Mouse (Mus musculus): ENCODE measurements around the gene Rtn3. TPM values are rescaled to one million over a fixed set of nuclear protein-coding genes. Genes with fewer than 3 reads are reported as not detected.

Gene Rtn3
- polyA plus RNA-seq, 1 experiment from 2014 or later: 122 TPM

- Histone ChIP-seq H3K27ac (ENCODE audit: low read length) (no peak overlapping the region), H3K27me3 (replicated peaks; ENCODE audit: insufficient read depth, low read length) (no peaks in the 10 kb centered on the region), H3K4me3 (ENCODE audit: low read depth, low read length) (no peak overlapping the region), H3K4me1 (ENCODE audit: insufficient read depth, low read depth, low read length) (no peaks in the 10 kb centered on the region), H3K4me2 (replicated peaks; ENCODE audit: low read depth, low read length) (no peak overlapping the region), H3K9ac (replicated peaks; ENCODE audit: low read depth) (no peak overlapping the region), H3K36me3 (ENCODE audit: insufficient read depth, low read length) (no peaks in the 10 kb centered on the region), H3K9me3 (ENCODE audit: low read length) (no peaks in the 10 kb centered on the region)
- 55% methylated on average over 2 of the region's 2 CpGs for WGBS
- TF ChIP-seq CTCF (IDR thresholded peaks at IDR 0.05): peak; percentile 42
- TF ChIP-seq EP300 (IDR thresholded peaks at IDR 0.05): no peak
- DNase-seq (ENCODE audit: low spot score): peak; percentile 35
- no peak; the same call in 1 of the 2 replicates for ATAC-seq
These were observed 26.3 kb downstream of the Rtn3 start for GRCm38 (mm10) chr19:7456803-7457202.

- H3K27me3 ChIP-seq (replicated peaks; ENCODE audit: insufficient read depth, low read length): no peaks in the 10 kb centered on the region
- WGBS: 52% methylated on average over 1 of the region's 1 CpGs
- DNase-seq (ENCODE audit: low spot score): no peak
- H3K4me3 ChIP-seq (ENCODE audit: low read depth, low read length): no peak overlapping the region
- no peak for TF ChIP-seq CTCF (IDR thresholded peaks at IDR 0.05)
- TF ChIP-seq EP300 (IDR thresholded peaks at IDR 0.05): no peak
- H3K36me3 ChIP-seq (ENCODE audit: insufficient read depth, low read length): no peaks in the 10 kb centered on the region
- H3K9me3 ChIP-seq (ENCODE audit: low read length): no peaks in the 10 kb centered on the region
- no peak overlapping the region for H3K9ac ChIP-seq (replicated peaks; ENCODE audit: low read depth)
- H3K4me1 ChIP-seq (ENCODE audit: insufficient read depth, low read depth, low read length): no peaks in the 10 kb centered on the region; the same call in 1 of the 2 replicates
- no peak overlapping the region for H3K27ac ChIP-seq (ENCODE audit: low read length)
- no peak overlapping the region for H3K4me2 ChIP-seq (replicated peaks; ENCODE audit: low read depth, low read length)
- no peak for ATAC-seq
These were observed 37.5 kb downstream of the Rtn3 start for GRCm38 (mm10) chr19:7445596-7445995.

GRCm38 (mm10) chr19:7445105-7445504 is 38.0 kb downstream of the Rtn3 start:
- H3K9ac ChIP-seq (replicated peaks; ENCODE audit: low read depth): no peak overlapping the region
- H3K36me3 ChIP-seq (ENCODE audit: insufficient read depth, low read length): no peaks in the 10 kb centered on the region
- ATAC-seq (no peak), DNase-seq (ENCODE audit: low spot score) (no peak)
- no peak for TF ChIP-seq CTCF (IDR thresholded peaks at IDR 0.05)
- no peak for TF ChIP-seq EP300 (IDR thresholded peaks at IDR 0.05)
- H3K4me1 ChIP-seq (ENCODE audit: insufficient read depth, low read depth, low read length): no peaks in the 10 kb centered on the region; the same call in 1 of the 2 replicates
- no peaks in the 10 kb centered on the region for H3K9me3 ChIP-seq (ENCODE audit: low read length)
- H3K4me2 ChIP-seq (replicated peaks; ENCODE audit: low read depth, low read length): no peak overlapping the region
- H3K27me3 ChIP-seq (replicated peaks; ENCODE audit: insufficient read depth, low read length): no peaks in the 10 kb centered on the region
- 60% methylated on average over 2 of the region's 2 CpGs for WGBS
- H3K4me3 ChIP-seq (ENCODE audit: low read depth, low read length): no peak overlapping the region
- no peak overlapping the region for H3K27ac ChIP-seq (ENCODE audit: low read length)

- Histone ChIP-seq H3K4me1 (ENCODE audit: insufficient read depth, low read depth, low read length) (no peaks in the 10 kb centered on the region; the same call in 1 of the 2 replicates), H3K27ac (ENCODE audit: low read length) (no peak overlapping the region), H3K4me2 (replicated peaks; ENCODE audit: low read depth, low read length) (no peak overlapping the region), H3K9me3 (ENCODE audit: low read length) (no peaks in the 10 kb centered on the region), H3K36me3 (ENCODE audit: insufficient read depth, low read length) (no peaks in the 10 kb centered on the region), H3K9ac (replicated peaks; ENCODE audit: low read depth) (no peak overlapping the region), H3K27me3 (replicated peaks; ENCODE audit: insufficient read depth, low read length) (no peaks in the 10 kb centered on the region), H3K4me3 (ENCODE audit: low read depth, low read length) (no peak overlapping the region)
- WGBS: 49% methylated on average over 14 of the region's 14 CpGs
- TF ChIP-seq EP300 (IDR thresholded peaks at IDR 0.05) (no peak), CTCF (IDR thresholded peaks at IDR 0.05) (peak; percentile 77)
- ATAC-seq (peak; percentile 19; the same call in 1 of the 2 replicates), DNase-seq (ENCODE audit: low spot score) (peak; percentile 76)
These were observed 41.6 kb downstream of the Rtn3 start for GRCm38 (mm10) chr19:7441493-7441892.

- no peak for DNase-seq (ENCODE audit: low spot score)
- no peak overlapping the region for H3K27ac ChIP-seq (ENCODE audit: low read length)
- no peak overlapping the region for H3K4me3 ChIP-seq (ENCODE audit: low read depth, low read length)
- ATAC-seq: no peak
- H3K9ac ChIP-seq (replicated peaks; ENCODE audit: low read depth): no peak overlapping the region
- 0 out of 2 replicates have a peak, but pooled peaks cover 3% of the 10 kb centered on the region for H3K36me3 ChIP-seq (ENCODE audit: insufficient read depth, low read length)
- no peaks in the 10 kb centered on the region for H3K9me3 ChIP-seq (ENCODE audit: low read length)
- no peaks in the 10 kb centered on the region for H3K27me3 ChIP-seq (replicated peaks; ENCODE audit: insufficient read depth, low read length)
- no peak overlapping the region for H3K4me2 ChIP-seq (replicated peaks; ENCODE audit: low read depth, low read length)
- no peak for TF ChIP-seq EP300 (IDR thresholded peaks at IDR 0.05)
- no peak for TF ChIP-seq CTCF (IDR thresholded peaks at IDR 0.05)
- H3K4me1 ChIP-seq (ENCODE audit: insufficient read depth, low read depth, low read length): no peaks in the 10 kb centered on the region; the same call in 1 of the 2 replicates
These were observed 44.8 kb downstream of the Rtn3 start for GRCm38 (mm10) chr19:7438295-7438694.

- Histone ChIP-seq H3K4me3 (ENCODE audit: low read depth, low read length) (no peak overlapping the region), H3K9me3 (ENCODE audit: low read length) (no peaks in the 10 kb centered on the region), H3K27ac (ENCODE audit: low read length) (no peak overlapping the region), H3K27me3 (replicated peaks; ENCODE audit: insufficient read depth, low read length) (no peaks in the 10 kb centered on the region), H3K36me3 (ENCODE audit: insufficient read depth, low read length) (peaks cover 5% of the 10 kb centered on the region; the same call in 1 of the 2 replicates), H3K9ac (replicated peaks; ENCODE audit: low read depth) (no peak overlapping the region), H3K4me2 (replicated peaks; ENCODE audit: low read depth, low read length) (no peak overlapping the region), H3K4me1 (ENCODE audit: insufficient read depth, low read depth, low read length) (no peaks in the 10 kb centered on the region; the same call in 1 of the 2 replicates)
- DNase-seq (ENCODE audit: low spot score) (peak; percentile 91), ATAC-seq (peak; percentile 68)
- WGBS: 56% methylated on average over 5 of the region's 5 CpGs
- TF ChIP-seq CTCF (IDR thresholded peaks at IDR 0.05): peak; percentile 89
- TF ChIP-seq EP300 (IDR thresholded peaks at IDR 0.05): no peak
These were observed 46.8 kb downstream of the Rtn3 start for GRCm38 (mm10) chr19:7436061-7436970.

Measured in lung, postnatal 0 days (tissue).